Mouse (Mus musculus): ENCODE results near the gene Olfr455. TPM values are rescaled to one million over a fixed set of nuclear protein-coding genes. Genes with fewer than 3 reads are reported as not detected.

Gene Olfr455
- polyA plus RNA-seq (2015; fragmentation: Nextera tagmentation; extraction: Ambion mirVana): 0.11 TPM in 1 of 2 replicates, not detected in the other

GRCm38 (mm10) chr6:42547461-42547860 lies at the start of gene Olfr455:
Gene Olfr455, minus strand, starts transcription at chr6:42547587.

DNA sequence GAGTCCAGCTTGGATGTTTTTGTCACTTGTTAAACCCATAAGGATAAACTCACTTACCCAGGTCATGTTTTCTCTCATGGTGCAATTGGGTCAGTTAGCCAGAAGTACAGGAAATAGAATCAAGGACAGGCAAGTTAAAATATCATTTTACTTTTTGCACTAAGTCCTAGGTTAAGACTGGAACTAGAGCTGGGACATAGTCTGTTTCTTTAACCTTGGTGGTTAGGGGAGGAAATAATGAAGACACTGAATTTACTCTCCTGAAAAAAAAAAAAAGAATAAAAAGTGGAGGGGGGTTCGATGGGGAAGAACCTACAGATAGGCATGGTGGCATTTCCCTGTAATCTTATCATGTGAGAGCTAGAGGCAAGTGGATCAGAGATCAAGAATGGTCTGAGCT lies 60.3 kb downstream of the Olfr455 start, which contains the start of gene Olfr456:
Olfr456 (minus strand) TSS at position 101 of the 400 bp plus-strand sequence.

Other genes with a start within 250 kb of the Olfr455 start
- 0.04 and 0.06 TPM in 2 replicates for gene Fam131b, start 222.9 kb downstream of the Olfr455 start, polyA plus RNA-seq (2015; fragmentation: Nextera tagmentation; extraction: Ambion mirVana)
- 67.2 and 85.7 TPM in 2 replicates for gene Zyx, start 198.0 kb downstream of the Olfr455 start, polyA plus RNA-seq (2015; fragmentation: Nextera tagmentation; extraction: Ambion mirVana)
- 0.95 and 1.3 TPM in 2 replicates for gene Epha1, start 174.3 kb downstream of the Olfr455 start, polyA plus RNA-seq (2015; fragmentation: Nextera tagmentation; extraction: Ambion mirVana)
- not detected in 2 replicates for gene Tas2r143, start 147.3 kb downstream of the Olfr455 start, polyA plus RNA-seq (2015; fragmentation: Nextera tagmentation; extraction: Ambion mirVana)
- gene Tas2r135, start 142.2 kb downstream of the Olfr455 start, polyA plus RNA-seq (2015; fragmentation: Nextera tagmentation; extraction: Ambion mirVana): 0.14 TPM in 1 of 2 replicates, not detected in the other
- gene Tas2r126, start 113.1 kb downstream of the Olfr455 start, polyA plus RNA-seq (2015; fragmentation: Nextera tagmentation; extraction: Ambion mirVana): not detected in 2 replicates
- 0.07 and 0.08 TPM in 2 replicates for gene Olfr458, start 82.4 kb downstream of the Olfr455 start, polyA plus RNA-seq (2015; fragmentation: Nextera tagmentation; extraction: Ambion mirVana)
- 0.05 TPM in 1 of 2 replicates, not detected in the other for gene Olfr457, start 71.3 kb downstream of the Olfr455 start, polyA plus RNA-seq (2015; fragmentation: Nextera tagmentation; extraction: Ambion mirVana)
- 0.12 and 0.16 TPM in 2 replicates for gene Olfr456, start 60.4 kb downstream of the Olfr455 start, polyA plus RNA-seq (2015; fragmentation: Nextera tagmentation; extraction: Ambion mirVana)
- gene Tcaf3, start 50.1 kb upstream of the Olfr455 start, polyA plus RNA-seq (2015; fragmentation: Nextera tagmentation; extraction: Ambion mirVana): not detected in 2 replicates
- gene Tcaf2, start 97.7 kb upstream of the Olfr455 start, polyA plus RNA-seq (2015; fragmentation: Nextera tagmentation; extraction: Ambion mirVana): 0.98 and 1.0 TPM in 2 replicates
- 8.9 and 10.6 TPM in 2 replicates for gene Tcaf1, start 162.5 kb upstream of the Olfr455 start, polyA plus RNA-seq (2015; fragmentation: Nextera tagmentation; extraction: Ambion mirVana)
- gene Olfr453, start 191.8 kb upstream of the Olfr455 start, polyA plus RNA-seq (2015; fragmentation: Nextera tagmentation; extraction: Ambion mirVana): not detected in 2 replicates
- not detected in 2 replicates for gene Olfr38, start 208.8 kb upstream of the Olfr455 start, polyA plus RNA-seq (2015; fragmentation: Nextera tagmentation; extraction: Ambion mirVana)
- not detected in 2 replicates for gene Olfr452, start 237.5 kb upstream of the Olfr455 start, polyA plus RNA-seq (2015; fragmentation: Nextera tagmentation; extraction: Ambion mirVana)

Data from spleen, postnatal 0 days (tissue).